ENCODE assay signal across 8 mouse cellular contexts in genomic region chr19:29047334-29048170, GRCm38 (mm10). TPM values are rescaled to one million over a fixed set of nuclear protein-coding genes. Genes with fewer than 3 reads are reported as not detected.
DNase-seq lines count a peak whose midpoint lies in the region; ATAC-seq and TF ChIP-seq lines count a peak whose summit lies in the region.

Gene Ak3 (minus strand): TSS chr19:29047961.

- peak within 1 kb of the TSS; percentile 66 for H3K9ac ChIP-seq in CH12.LX (ENCODE audit: insufficient read depth, low read depth)
- peak within 1 kb of the TSS; percentile 84 for H3K9ac ChIP-seq in forebrain, embryonic 13.5 days
- peak within 1 kb of the TSS; percentile 98 for H3K9ac ChIP-seq in heart, embryonic 16.5 days (ENCODE audit: low read length)
- H3K9ac ChIP-seq in liver, embryonic 14.5 days (replicated peaks) = peak within 1 kb of the TSS; percentile 94
- H3K9ac ChIP-seq in stomach, embryonic 15.5 days = peak within 1 kb of the TSS; percentile 79

- no peak within 1 kb of the TSS for H3K27ac ChIP-seq in CH12.LX (ENCODE audit: insufficient read depth, low read depth)
- H3K27ac ChIP-seq in forebrain, embryonic 13.5 days = peak within 1 kb of the TSS; percentile 52
- peak within 1 kb of the TSS; percentile 96 for H3K27ac ChIP-seq in heart, embryonic 16.5 days (ENCODE audit: low read length)
- peak within 1 kb of the TSS; percentile 26 for H3K27ac ChIP-seq in liver, embryonic 14.5 days
- H3K27ac ChIP-seq in stomach, embryonic 15.5 days = peak within 1 kb of the TSS; percentile 79

- no peaks in the 10 kb centered on the region for H3K27me3 ChIP-seq in CH12.LX (replicated peaks)
- peaks cover 8% of the 10 kb centered on the region; the same call in 1 of the 2 replicates for H3K27me3 ChIP-seq in forebrain, embryonic 13.5 days
- no peaks in the 10 kb centered on the region for H3K27me3 ChIP-seq in heart, embryonic 16.5 days (ENCODE audit: control insufficient read depth, insufficient read depth, low read length)
- no peaks in the 10 kb centered on the region for H3K27me3 ChIP-seq in liver, embryonic 14.5 days (ENCODE audit: control insufficient read depth, insufficient read depth, low read length)
- no peaks in the 10 kb centered on the region for H3K27me3 ChIP-seq in stomach, embryonic 15.5 days (replicated peaks)

- DNase-seq in CH12.LX (ENCODE audit: extremely low read depth) = peak; percentile 42
- peak; percentile 36 for DNase-seq in c-Kit-positive CD71-positive TER-119-positive erythroid progenitor cells, embryonic 14.5 days (ENCODE audit: low spot score)
- peak; percentile 70 to 93 for DNase-seq in kidney, postnatal 25 days
- DNase-seq in liver, embryonic 14.5 days (ENCODE audit: low read depth in 3 of 3, low spot score in 3 of 3) = peak in 1 of 3 experiments; percentile 38
- peak; percentile 81 for DNase-seq in neural tube, embryonic 10.5 days (ENCODE audit: extremely low spot score, low spot score)

- peaks cover 0 to 18% of the 10 kb centered on the region in 2 experiments for H3K36me3 ChIP-seq in CH12.LX (replicated peaks in 1 of 2; ENCODE audit: control insufficient read depth in 1 of 2, insufficient read depth in 1 of 2, low read length in 1 of 2)
- no peaks in the 10 kb centered on the region for H3K36me3 ChIP-seq in forebrain, embryonic 13.5 days (ENCODE audit: poor library complexity, severe bottlenecking)
- no peaks in the 10 kb centered on the region for H3K36me3 ChIP-seq in heart, embryonic 16.5 days (ENCODE audit: control insufficient read depth, insufficient read depth)
- no peaks in the 10 kb centered on the region for H3K36me3 ChIP-seq in liver, embryonic 14.5 days (replicated peaks; ENCODE audit: control insufficient read depth, insufficient read depth, low read depth)
- no peaks in the 10 kb centered on the region for H3K36me3 ChIP-seq in stomach, embryonic 15.5 days

- H3K4me1 ChIP-seq in CH12.LX (ENCODE audit: control insufficient read depth in 1 of 2, insufficient read depth in 2 of 2) = peaks cover 0 to 25% of the 10 kb centered on the region in 2 experiments; a peak in 2 of 4 replicates
- peaks cover 25% of the 10 kb centered on the region for H3K4me1 ChIP-seq in forebrain, embryonic 13.5 days
- peaks cover 19% of the 10 kb centered on the region for H3K4me1 ChIP-seq in heart, embryonic 16.5 days (ENCODE audit: control insufficient read depth, insufficient read depth, low read length)
- peaks cover 8 to 26% of the 10 kb centered on the region in 2 experiments for H3K4me1 ChIP-seq in liver, embryonic 14.5 days (replicated peaks; ENCODE audit: control insufficient read depth in 2 of 2, insufficient read depth in 2 of 2, low read length in 1 of 2)
- H3K4me1 ChIP-seq in stomach, embryonic 15.5 days = no peaks in the 10 kb centered on the region; the same call in 1 of the 2 replicates

- under 1% methylated on average over 65 of the region's 68 CpGs for WGBS in forebrain, embryonic 13.5 days
- WGBS in heart, embryonic 16.5 days = under 1% methylated on average over 66 of the region's 68 CpGs
- under 1% methylated on average over 64 of the region's 68 CpGs for WGBS in liver, embryonic 14.5 days (ENCODE audit: insufficient replicate concordance)
- WGBS in stomach, embryonic 15.5 days = under 1% methylated on average over 65 of the region's 68 CpGs

- no peak for TF ChIP-seq EP300 in CH12.LX (IDR thresholded peaks at IDR 0.05; ENCODE audit: low read length)
- no peak for TF ChIP-seq EP300 in liver, embryonic 14.5 days (IDR thresholded peaks at IDR 0.05; ENCODE audit: low read depth)

- in situ Hi-C loops in CH12.LX (cut with MboI; ENCODE audit: low pct_ligation_motif_present, low pct_unique_long_range_greater_than_20kb, low sequenced_read_pairs) = no loop called here

- peak; percentile 92 for ATAC-seq in forebrain, embryonic 13.5 days
- ATAC-seq in heart, embryonic 16.5 days (replicated peaks; ENCODE audit: extremely low read depth, insufficient read depth, low FRiP score) = peak; percentile 91
- ATAC-seq in liver, embryonic 14.5 days (ENCODE audit: insufficient read depth) = peak; percentile 87
- ATAC-seq in stomach, embryonic 15.5 days (ENCODE audit: insufficient read depth, low FRiP score, low read depth) = peak; percentile 87

- H3K4me2 ChIP-seq in CH12.LX (ENCODE audit: insufficient read depth, low read depth, poor library complexity, severe bottlenecking) = peak within 1 kb of the TSS; percentile 88
- peak within 1 kb of the TSS; percentile 74 for H3K4me2 ChIP-seq in forebrain, embryonic 13.5 days
- peak within 1 kb of the TSS; percentile 66 for H3K4me2 ChIP-seq in heart, embryonic 16.5 days (ENCODE audit: low read depth, low read length)
- H3K4me2 ChIP-seq in liver, embryonic 14.5 days (ENCODE audit: low read depth) = peak within 1 kb of the TSS; percentile 84
- peak within 1 kb of the TSS; percentile 70 for H3K4me2 ChIP-seq in stomach, embryonic 15.5 days

- TF ChIP-seq POLR2A in CH12.LX (IDR thresholded peaks at IDR 0.05; ENCODE audit: low read depth, low read length) = peak; percentile 65; the same call in 1 of the 2 replicates

- peak in 1 of 2 experiments; percentile 30; a peak in 2 of 4 replicates for TF ChIP-seq CTCF in CH12.LX (conservative IDR thresholded peaks at IDR 0.05 in 1 of 2, IDR thresholded peaks at IDR 0.05 in 1 of 2; ENCODE audit: low read depth in 2 of 2, low read length in 2 of 2)
- TF ChIP-seq CTCF in liver, embryonic 14.5 days (IDR thresholded peaks at IDR 0.05; ENCODE audit: low read depth) = peak; percentile 45; the same call in 1 of the 2 replicates

- no peak; the same call in 1 of the 2 replicates for TF ChIP-seq RAD21 in CH12.LX (IDR thresholded peaks at IDR 0.05; ENCODE audit: low read depth, low read length)

- H3K79me2 ChIP-seq in CH12.LX (replicated peaks; ENCODE audit: control insufficient read depth, extremely low read depth, insufficient read depth, poor library complexity, severe bottlenecking) = no peaks in the 10 kb centered on the region; the same call in 1 of the 2 replicates

- dilution Hi-C loops in CH12.LX (cut with MboI; ENCODE audit: extremely low pct_ligation_motif_present, extremely low pct_unique_long_range_greater_than_20kb, low sequenced_read_pairs) = no loop called here

- H3K9me3 ChIP-seq in CH12.LX (replicated peaks; ENCODE audit: low read length) = no peaks in the 10 kb centered on the region
- H3K9me3 ChIP-seq in forebrain, embryonic 13.5 days (replicated peaks) = no peaks in the 10 kb centered on the region
- no peaks in the 10 kb centered on the region for H3K9me3 ChIP-seq in heart, embryonic 16.5 days (replicated peaks; ENCODE audit: control insufficient read depth, low read length)
- no peaks in the 10 kb centered on the region for H3K9me3 ChIP-seq in liver, embryonic 14.5 days (ENCODE audit: control insufficient read depth, low read length)
- H3K9me3 ChIP-seq in stomach, embryonic 15.5 days = no peaks in the 10 kb centered on the region

- H3K4me3 ChIP-seq in CH12.LX (replicated peaks in 1 of 3; ENCODE audit: low read depth in 2 of 3, low read length in 2 of 3, poor library complexity in 1 of 3) = peak within 1 kb of the TSS; percentile 76 to 96 (median 92)
- peak within 1 kb of the TSS; percentile 62 for H3K4me3 ChIP-seq in forebrain, embryonic 13.5 days
- H3K4me3 ChIP-seq in heart, embryonic 16.5 days (ENCODE audit: low read length) = peak within 1 kb of the TSS; percentile 93
- peak within 1 kb of the TSS; percentile 69 to 81 for H3K4me3 ChIP-seq in liver, embryonic 14.5 days (ENCODE audit: insufficient read depth in 1 of 2, low read depth in 2 of 2, low read length in 2 of 2)
- peak within 1 kb of the TSS; percentile 75 for H3K4me3 ChIP-seq in stomach, embryonic 15.5 days (replicated peaks)

TF ChIP-seq in CH12.LX, 34 proteins besides CTCF, POLR2A, EP300 and RAD21 (continues in another document):
- TF ChIP-seq MYC (IDR thresholded peaks at IDR 0.05; ENCODE audit: low read depth, low read length) (peak; percentile 59; the same call in 1 of the 2 replicates), CHD1 (IDR thresholded peaks at IDR 0.05; ENCODE audit: low read depth, low read length) (no peak; the same call in 1 of the 2 replicates), JUN (IDR thresholded peaks at IDR 0.05; ENCODE audit: insufficient read depth, low read depth, low read length) (no peak), MAFK (IDR thresholded peaks at IDR 0.05; ENCODE audit: insufficient replicate concordance, low read length) (no peak), MXI1 (IDR thresholded peaks at IDR 0.05; ENCODE audit: low read depth, low read length) (peak; percentile 79), TCF12 (IDR thresholded peaks at IDR 0.05; ENCODE audit: low read depth, low read length) (peak; percentile 74; the same call in 1 of the 2 replicates), MEF2A (IDR thresholded peaks at IDR 0.05; ENCODE audit: borderline replicate concordance, low read depth, low read length) (0 out of 2 replicates have a peak, but pooled peaks have one; percentile 18), MAX (IDR thresholded peaks at IDR 0.05; ENCODE audit: low read length) (peak; percentile 26; the same call in 1 of the 2 replicates), GABPA (IDR thresholded peaks at IDR 0.05; ENCODE audit: insufficient replicate concordance, low read depth, low read length) (no peak), NELFE (IDR thresholded peaks at IDR 0.05; ENCODE audit: low read depth, low read length) (peak; percentile 62; the same call in 1 of the 2 replicates), ZC3H11A (IDR thresholded peaks at IDR 0.05; ENCODE audit: low read depth, low read length) (no peak), ELF1 (IDR thresholded peaks at IDR 0.05; ENCODE audit: low read depth, low read length) (peak; percentile 89), ZNF384 (IDR thresholded peaks at IDR 0.05; ENCODE audit: low read depth, low read length) (peak; percentile 78), CHD2 (IDR thresholded peaks at IDR 0.05; ENCODE audit: low read length) (peak; percentile 59; the same call in 1 of the 2 replicates), IRF4 (IDR thresholded peaks at IDR 0.05; ENCODE audit: low read depth, low read length) (0 out of 2 replicates have a peak, but pooled peaks have one; percentile 11), MAZ (IDR thresholded peaks at IDR 0.05; ENCODE audit: low read depth, low read length) (no peak), ZMIZ1 (IDR thresholded peaks at IDR 0.05; ENCODE audit: low read depth, low read length) (peak; percentile 55; the same call in 1 of the 2 replicates), NRF1 (IDR thresholded peaks at IDR 0.05; ENCODE audit: low read depth, low read length) (peak; percentile 78)

RNA-seq across cellular contexts. Expression of gene Ak3, which starts in this region (rescaled TPM):
- total RNA-seq in CH12.LX (2012; rRNA removed) = 21.3 TPM in 2 replicates
- 33.9 and 36.0 TPM in 2 replicates for total RNA-seq in CH12.LX (2014; rRNA removed)
- 36.5 and 38.8 TPM in 2 replicates for polyA plus RNA-seq in CH12.LX (2012; ENCODE audit: insufficient read length, low read depth)
- 57.7 and 59.5 TPM in 2 replicates for polyA plus RNA-seq in forebrain, embryonic 13.5 days (2015; fragmentation: Nextera tagmentation; extraction: Ambion mirVana)
- polyA plus RNA-seq in heart, embryonic 16.5 days (2015; fragmentation: Nextera tagmentation; extraction: Ambion mirVana) = 98.6 and 99.3 TPM in 2 replicates
- polyA plus RNA-seq in liver, embryonic 14.5 days (2012; rRNA removed) = 12.0 and 16.3 TPM in 2 replicates
- polyA plus RNA-seq in liver, embryonic 14.5 days (2014; fragmentation: Nextera tagmentation; extraction: Ambion mirVana) = 41.5 and 44.0 TPM in 2 replicates
- polyA plus RNA-seq in stomach, embryonic 15.5 days (2015; fragmentation: Nextera tagmentation; extraction: Ambion mirVana) = 107 and 115 TPM in 2 replicates
